Mouse (Mus musculus) B cell, adult 62 days (primary cell): Measurements from ENCODE around the gene Drc1. TPM values are rescaled to one million over a fixed set of nuclear protein-coding genes. Genes with fewer than 3 reads are reported as not detected.

ENCODE experiments used
- total RNA-seq: library from RNA; stranded (reverse); gene quantifications from 4 replicates; pipeline ENCODE4 v1.2.4, GENCODE M21; 2023

The Drc1 gene
- total RNA-seq: 0.38 TPM in 1 of 4 replicates, not detected in the others

GRCm38 (mm10) chr5:30281291-30281732 is at the start of gene Drc1:
Gene Drc1 (plus strand): TSS chr5:30281388.

GRCm38 (mm10) chr5:30232271-30232971 is 48.8 kb upstream of the Drc1 start, which contains the start of gene Selenoi:
Gene Selenoi (plus strand): TSS chr5:30232581.

Other genes starting within 250 kb of the Drc1 start
- gene Tyms, start 207.8 kb upstream of the Drc1 start, total RNA-seq: 2.7 to 3.7 TPM (median 2.8 TPM) in 4 replicates
- not detected in 4 replicates for gene Garem2, start 176.2 kb upstream of the Drc1 start, total RNA-seq
- not detected in 4 replicates for gene 3110082J24Rik, start 175.3 kb upstream of the Drc1 start, total RNA-seq
- 100 to 108 TPM (median 105 TPM) in 4 replicates for gene Hadha, start 126.2 kb upstream of the Drc1 start, total RNA-seq
- 88.6 to 93.8 TPM (median 91.7 TPM) in 4 replicates for gene Hadhb, start 126.1 kb upstream of the Drc1 start, total RNA-seq
- gene Adgrf3, start 75.7 kb upstream of the Drc1 start, total RNA-seq: not detected in 4 replicates
- 16.6 to 24.3 TPM (median 18.8 TPM) in 4 replicates for gene Selenoi, start 48.8 kb upstream of the Drc1 start, total RNA-seq
- gene Otof, start 180.5 kb downstream of the Drc1 start, total RNA-seq: not detected in 4 replicates
- gene 1700001C02Rik, start 184.7 kb downstream of the Drc1 start, total RNA-seq: not detected in 4 replicates